Mouse (Mus musculus) stomach, postnatal 0 days (tissue): ENCODE results near the gene Dusp8.

Experiments used
- CTCF ChIP-seq: IDR thresholded peaks from 2 replicates; pipeline ENCODE4 v1.5.1; 2016; ENCODE audit warnings: antibody characterized with exemption, low read depth, mild to moderate bottlenecking, moderate library complexity
- EP300 ChIP-seq: optimal IDR thresholded peaks from 2 replicates; pipeline ENCODE3; 2016; ENCODE audit warnings: antibody characterized with exemption

GRCm38 (mm10) chr7:142071717-142072116 lies 23.9 kb downstream of the Dusp8 start:
- no peak for TF ChIP-seq CTCF
- TF ChIP-seq EP300 = no peak
